Mouse (Mus musculus) spleen, adult 2 months (tissue): ENCODE data around the gene Prr7. TPM values are rescaled to one million over a fixed set of nuclear protein-coding genes. Genes with fewer than 3 reads are reported as not detected.

Source experiments
- DNase-seq, 2 experiments: peaks; one replicate each; pipeline versions ENCODE4 v3.0.0 to v3.0.0-alpha.2; 2012 to 2021; ENCODE audit warnings: low spot score in 2 of 2, low read depth in 1 of 2
- H3K27ac ChIP-seq: fragments of 200-500 bp; 2 replicates; pipeline ENCODE4 v1.5.1; 2012; ENCODE audit warnings: low read length, inconsistent platforms; ENCODE audit not compliant: insufficient read depth
- H3K27me3 ChIP-seq: fragments of 200-500 bp; 2 replicates; pipeline ENCODE4 v1.6.1; 2012; ENCODE audit warnings: mild to moderate bottlenecking, moderate library complexity, low read length, inconsistent platforms; ENCODE audit not compliant: control insufficient read depth, insufficient read depth
- H3K36me3 ChIP-seq: fragments of 200-500 bp; 2 replicates; pipeline ENCODE4 v1.6.1; 2012; ENCODE audit warnings: mild to moderate bottlenecking, low read length, inconsistent platforms; ENCODE audit not compliant: control insufficient read depth, insufficient read depth
- H3K4me1 ChIP-seq: fragments of 200-500 bp; 2 replicates; pipeline ENCODE4 v1.6.1; 2011; ENCODE audit warnings: inconsistent platforms; ENCODE audit not compliant: control insufficient read depth, insufficient read depth, insufficient read length
- H3K4me3 ChIP-seq: fragments of 200-500 bp; 2 replicates; pipeline ENCODE4 v1.5.1; 2011; ENCODE audit warnings: mild to moderate bottlenecking, inconsistent platforms; ENCODE audit not compliant: insufficient read depth, insufficient read length; ENCODE audit errors: extremely low read depth
- CTCF ChIP-seq: fragments of 200-500 bp; IDR thresholded peaks from 2 replicates; pipeline ENCODE4 v1.5.1; 2011; ENCODE audit warnings: mild to moderate bottlenecking, inconsistent platforms; ENCODE audit not compliant: insufficient read depth, insufficient read length, insufficient replicate concordance; ENCODE audit errors: extremely low read depth
- POLR2A ChIP-seq: fragments of 200-500 bp; IDR thresholded peaks from 2 replicates; pipeline ENCODE4 v1.6.1; 2011; ENCODE audit warnings: low read depth, low read length, inconsistent platforms
- WGBS: fragments of 180-500 bp; shearing (Covaris S2); methylation state at CpG from one replicate; pipeline ENCODE4 v1.1.7; 2018; 5-methylcytosine and 5-hydroxymethylcytosine counted together
- polyA plus RNA-seq: library from polyadenylated mRNA; depleted of rRNA; stranded (reverse); fragments of >200 nt; gene quantifications from 2 replicates; pipeline ENCODE4 v1.2.3, GENCODE M21; 2012

The Prr7 gene
- polyA plus RNA-seq, 1 experiment = 16.2 TPM

- no peak overlapping the region for H3K4me3 ChIP-seq
- TF ChIP-seq CTCF (no peak), POLR2A (no peak)
- WGBS = 72% methylated on average over 16 of the region's 16 CpGs
- no peaks in the 10 kb centered on the region for H3K27me3 ChIP-seq
- no peak for DNase-seq
- peaks cover 18% of the 10 kb centered on the region for H3K4me1 ChIP-seq
- no peak overlapping the region for H3K27ac ChIP-seq
- H3K36me3 ChIP-seq = no peaks in the 10 kb centered on the region
Observed at GRCm38 (mm10) chr13:55477492-55477891, 13.4 kb downstream of the Prr7 start.

GRCm38 (mm10) chr13:55478036-55478435, 14.0 kb downstream of the Prr7 start:
- DNase-seq = no peak
- WGBS = 59% methylated on average over 5 of the region's 5 CpGs

GRCm38 (mm10) chr13:55479008-55479407, 14.9 kb downstream of the Prr7 start:
- H3K4me1 ChIP-seq = peaks cover 15% of the 10 kb centered on the region
- no peak overlapping the region for H3K27ac ChIP-seq
- peak; percentile 39 to 55 for DNase-seq
- TF ChIP-seq CTCF (no peak), POLR2A (no peak)
- no peaks in the 10 kb centered on the region for H3K27me3 ChIP-seq
- WGBS = 27% methylated on average over 7 of the region's 7 CpGs
- no peaks in the 10 kb centered on the region for H3K36me3 ChIP-seq
- H3K4me3 ChIP-seq = no peak overlapping the region

More at GRCm38 (mm10) chr13:55478036-55478435, 14.0 kb downstream of the Prr7 start:
- Histone ChIP-seq H3K4me1 (peaks cover 15% of the 10 kb centered on the region), H3K27ac (no peak overlapping the region), H3K4me3 (no peak overlapping the region), H3K27me3 (no peaks in the 10 kb centered on the region), H3K36me3 (no peaks in the 10 kb centered on the region)
- TF ChIP-seq CTCF = peak; percentile 37; the same call in 1 of the 2 replicates
- no peak for TF ChIP-seq POLR2A

GRCm38 (mm10) chr13:55479929-55480328, 15.9 kb downstream of the Prr7 start:
- Histone ChIP-seq H3K4me1 (peaks cover 10% of the 10 kb centered on the region), H3K4me3 (no peak overlapping the region), H3K36me3 (no peaks in the 10 kb centered on the region), H3K27ac (no peak overlapping the region), H3K27me3 (no peaks in the 10 kb centered on the region)
- no peak for DNase-seq
- TF ChIP-seq CTCF (no peak), POLR2A (no peak)

- peaks cover 11% of the 10 kb centered on the region for H3K27me3 ChIP-seq
Observed at GRCm38 (mm10) chr13:55482542-55482941, 18.5 kb downstream of the Prr7 start.

GRCm38 (mm10) chr13:55483071-55483470, 19.0 kb downstream of the Prr7 start:
- no peak for TF ChIP-seq CTCF
- no peak for TF ChIP-seq POLR2A
- WGBS = 77% methylated on average over 9 of the region's 9 CpGs
- Histone ChIP-seq H3K4me3 (no peak overlapping the region), H3K27me3 (peaks cover 16% of the 10 kb centered on the region), H3K36me3 (no peaks in the 10 kb centered on the region), H3K4me1 (peaks cover 15% of the 10 kb centered on the region), H3K27ac (peak overlapping the region; percentile 31; the same call in 1 of the 2 replicates)
- DNase-seq = no peak

More at GRCm38 (mm10) chr13:55482542-55482941, 18.5 kb downstream of the Prr7 start:
- DNase-seq = no peak
- Histone ChIP-seq H3K36me3 (no peaks in the 10 kb centered on the region), H3K27ac (peak overlapping the region; percentile 31; the same call in 1 of the 2 replicates), H3K4me1 (peaks cover 12% of the 10 kb centered on the region), H3K4me3 (no peak overlapping the region)
- TF ChIP-seq POLR2A (no peak), CTCF (no peak)
- WGBS = 82% methylated on average over 7 of the region's 7 CpGs

DNA sequence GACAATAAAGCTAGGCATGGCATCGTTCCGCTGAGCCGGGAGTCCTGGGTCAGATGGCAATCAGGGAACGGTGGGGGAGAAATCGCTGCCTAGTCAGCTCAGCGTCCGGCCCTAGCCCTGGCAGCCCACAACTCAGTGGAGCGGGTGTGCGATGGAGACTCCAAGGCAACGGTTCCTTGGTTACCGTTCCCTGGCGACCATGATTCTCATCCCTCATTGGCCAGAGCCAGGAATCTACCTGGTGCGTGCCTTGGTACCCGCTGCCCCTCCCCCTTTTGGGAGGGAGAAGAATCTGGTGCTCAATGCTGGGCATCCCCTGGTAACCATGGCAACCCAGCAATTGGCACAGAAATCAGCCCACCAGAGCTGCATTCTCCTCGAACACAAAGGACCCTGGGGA, 19.5 kb downstream of the Prr7 start:
- TF ChIP-seq CTCF = no peak
- TF ChIP-seq POLR2A = no peak
- H3K27me3 ChIP-seq = peaks cover 17% of the 10 kb centered on the region
- 48% methylated on average over 15 of the region's 15 CpGs for WGBS

More for the DNA sequence above, 19.5 kb downstream of the Prr7 start:
- DNase-seq = no peak
- no peaks in the 10 kb centered on the region for H3K36me3 ChIP-seq
- no peak overlapping the region for H3K4me3 ChIP-seq
- peaks cover 15% of the 10 kb centered on the region for H3K4me1 ChIP-seq
- no peak overlapping the region for H3K27ac ChIP-seq
